Mouse (Mus musculus) embryonic facial prominence, embryonic 13.5 days (tissue): ENCODE measurements around the gene Fam104a. TPM values are rescaled to one million over a fixed set of nuclear protein-coding genes. Genes with fewer than 3 reads are reported as not detected.

Experiments used
- polyA plus RNA-seq: library from polyadenylated mRNA; unstranded; fragments of >200 nt; fragmentation: Nextera tagmentation; extraction: Ambion mirVana; gene quantifications from 2 replicates; pipeline ENCODE4 v1.2.1, GENCODE M21; 2015

Fam104a gene
- polyA plus RNA-seq, 1 experiment from 2014 or later = 49.0 TPM

Other genes with a start within 250 kb of the Fam104a start
- gene Sstr2, start 64.8 kb downstream of the Fam104a start, polyA plus RNA-seq = 1.3 and 1.5 TPM in 2 replicates
- 24.3 and 27.4 TPM in 2 replicates for gene Cog1, start 35.0 kb downstream of the Fam104a start, polyA plus RNA-seq
- gene Slc39a11, start 34.1 kb downstream of the Fam104a start, polyA plus RNA-seq = 21.3 and 26.3 TPM in 2 replicates
- gene D11Wsu47e, start 257 bp upstream of the Fam104a start, polyA plus RNA-seq = 23.5 and 24.4 TPM in 2 replicates
- 1.5 and 1.7 TPM in 2 replicates for gene Cpsf4l, start 25.9 kb upstream of the Fam104a start, polyA plus RNA-seq
- gene Cdc42ep4, start 67.7 kb upstream of the Fam104a start, polyA plus RNA-seq = 108 and 119 TPM in 2 replicates